Mouse (Mus musculus) heart, embryonic 12.5 days (tissue): Measurements from ENCODE around the gene Serbp1. TPM values are rescaled to one million over a fixed set of nuclear protein-coding genes. Genes with fewer than 3 reads are reported as not detected.
A peak's percentile ranks its signal among the peaks of the same experiment; 100 is the strongest.

Experiments used
- ATAC-seq: fragments of 200-750 bp; cut with Nextera tagmentation; 2 replicates; pipeline ENCODE4 v1.8.0; 2017; ENCODE audit warnings: moderate TSS enrichment, moderate library complexity; ENCODE audit not compliant: insufficient number of reproducible peaks, low FRiP score
- H3K27ac ChIP-seq: fragments of 300-500 bp; sonication (generic); 2 replicates; pipeline ENCODE4 v1.5.1; 2016; ENCODE audit warnings: mild to moderate bottlenecking, moderate library complexity; ENCODE audit not compliant: poor library complexity, severe bottlenecking
- H3K27me3 ChIP-seq: fragments of 300-500 bp; sonication (generic); replicated peaks from 2 replicates; pipeline ENCODE4 v1.6.1; 2016; ENCODE audit warnings: mild to moderate bottlenecking, moderate library complexity
- H3K36me3 ChIP-seq: fragments of 300-500 bp; sonication (generic); 2 replicates; pipeline ENCODE4 v1.6.1; 2016; ENCODE audit warnings: mild to moderate bottlenecking, moderate library complexity
- H3K4me1 ChIP-seq: fragments of 300-500 bp; sonication (generic); replicated peaks from 2 replicates; pipeline ENCODE4 v1.6.1; 2016; ENCODE audit warnings: mild to moderate bottlenecking
- H3K4me2 ChIP-seq: fragments of 300-500 bp; sonication (generic); 2 replicates; pipeline ENCODE4 v1.6.1; 2016; ENCODE audit warnings: mild to moderate bottlenecking, moderate library complexity
- H3K4me3 ChIP-seq: fragments of 300-500 bp; sonication (generic); 2 replicates; pipeline ENCODE4 v1.5.1; 2016; ENCODE audit warnings: mild to moderate bottlenecking
- H3K9ac ChIP-seq: fragments of 300-500 bp; sonication (generic); 2 replicates; pipeline ENCODE4 v1.6.1; 2016; ENCODE audit warnings: mild to moderate bottlenecking, moderate library complexity
- H3K9me3 ChIP-seq: fragments of 300-500 bp; sonication (generic); replicated peaks from 2 replicates; pipeline ENCODE4 v1.6.1; 2016; ENCODE audit warnings: mild to moderate bottlenecking, moderate library complexity
- WGBS: fragments of 180-500 bp; shearing (Covaris S2); methylation state at CpG from one replicate; pipeline ENCODE4 v1.1.7; 2016; 5-methylcytosine and 5-hydroxymethylcytosine counted together
- polyA plus RNA-seq: library from polyadenylated mRNA; unstranded; fragments of >200 nt; fragmentation: Nextera tagmentation; extraction: Ambion mirVana; gene quantifications from 2 replicates; pipeline ENCODE4 v1.2.1, GENCODE M21; 2016

Serbp1 gene
- polyA plus RNA-seq, 1 experiment from 2014 or later = 405 TPM

DNA sequence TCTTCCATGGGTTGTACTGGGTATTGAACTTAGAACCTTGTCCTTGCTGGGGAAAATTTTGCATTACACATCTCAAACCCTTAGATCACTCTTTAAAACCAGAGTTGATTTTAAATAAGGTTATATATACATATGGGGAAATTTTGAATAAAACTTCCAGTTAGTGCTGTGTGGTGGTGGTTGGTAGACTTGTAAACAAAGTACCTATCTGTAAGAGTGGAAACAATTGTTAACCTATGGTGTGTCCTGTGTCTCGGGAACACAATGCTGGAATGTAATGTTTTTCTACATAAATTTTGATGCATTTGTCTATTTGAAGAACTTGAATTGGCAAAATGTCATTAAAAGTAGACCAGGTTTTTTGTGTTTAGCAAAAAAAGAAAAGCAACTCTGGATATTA is 31.0 kb downstream of the Serbp1 start:
- H3K4me1 ChIP-seq = no peaks in the 10 kb centered on the region; the same call in 1 of the 2 replicates
- H3K4me3 ChIP-seq = peak overlapping the region; percentile 39
- H3K27me3 ChIP-seq = no peaks in the 10 kb centered on the region
- peaks cover 16% of the 10 kb centered on the region for H3K36me3 ChIP-seq
- no peaks in the 10 kb centered on the region for H3K9me3 ChIP-seq
- no peak overlapping the region for H3K27ac ChIP-seq
- no peak overlapping the region for H3K9ac ChIP-seq
- peak overlapping the region; percentile 70; the same call in 1 of the 2 replicates for H3K4me2 ChIP-seq
- WGBS = 11% methylated on average over 1 of the region's 1 CpGs
- no peak for ATAC-seq

DNA sequence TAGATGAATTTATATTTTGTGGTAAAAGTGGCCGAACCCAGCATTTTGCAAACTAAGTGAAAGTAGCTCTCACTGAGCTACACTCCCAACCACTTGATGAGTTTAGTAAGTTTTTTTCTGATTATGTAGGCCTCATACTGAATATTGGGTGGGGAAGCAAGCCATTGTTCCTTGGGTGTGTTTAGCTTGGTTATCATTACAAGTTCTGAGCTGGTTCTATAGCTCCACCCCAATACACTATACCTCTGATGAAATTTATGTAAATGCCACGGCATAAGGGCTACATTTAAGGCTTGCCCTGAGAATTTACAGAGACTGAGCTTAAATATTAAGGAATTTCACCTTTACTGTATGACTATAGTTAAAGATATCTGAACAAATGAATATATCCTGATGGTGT is 31.5 kb downstream of the Serbp1 start:
- H3K9ac ChIP-seq = no peak overlapping the region

DNA sequence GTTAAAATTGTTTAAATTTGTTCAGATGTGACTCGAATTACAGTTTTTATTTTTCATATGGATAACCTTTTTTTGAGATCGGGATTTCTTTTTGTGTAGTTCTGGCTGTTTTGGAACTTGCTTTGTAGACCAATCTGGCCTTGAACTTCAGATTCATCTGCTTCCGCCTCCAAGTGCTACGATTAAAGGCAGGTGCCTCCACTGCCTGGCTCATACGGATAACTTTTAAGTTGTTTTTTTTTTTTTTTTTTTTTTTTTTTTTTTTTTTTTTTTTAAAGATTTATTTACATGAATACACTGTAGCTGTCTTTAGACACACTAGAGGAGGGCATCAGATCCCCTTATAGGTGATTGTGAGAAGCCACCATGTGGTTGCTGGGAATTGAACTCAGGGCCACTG is 40.0 kb downstream of the Serbp1 start:
- no peaks in the 10 kb centered on the region for H3K27me3 ChIP-seq
- no peak overlapping the region for H3K4me2 ChIP-seq
- H3K36me3 ChIP-seq = peaks cover 51% of the 10 kb centered on the region
- no peak overlapping the region for H3K4me3 ChIP-seq
- no peak for ATAC-seq
- no peak overlapping the region for H3K27ac ChIP-seq
- H3K9ac ChIP-seq = no peak overlapping the region
- H3K9me3 ChIP-seq = no peaks in the 10 kb centered on the region
- 86% methylated on average over 5 of the region's 5 CpGs for WGBS
- no peaks in the 10 kb centered on the region; the same call in none of the 2 replicates for H3K4me1 ChIP-seq

More for the DNA sequence above, 31.5 kb downstream of the Serbp1 start:
- Histone ChIP-seq H3K36me3 (peaks cover 19% of the 10 kb centered on the region), H3K4me2 (peak overlapping the region; percentile 70), H3K4me1 (no peaks in the 10 kb centered on the region; the same call in 1 of the 2 replicates), H3K27ac (no peak overlapping the region), H3K4me3 (peak overlapping the region; percentile 39), H3K9me3 (no peaks in the 10 kb centered on the region), H3K27me3 (no peaks in the 10 kb centered on the region)
- 34% methylated on average over 2 of the region's 2 CpGs for WGBS
- ATAC-seq = no peak

DNA sequence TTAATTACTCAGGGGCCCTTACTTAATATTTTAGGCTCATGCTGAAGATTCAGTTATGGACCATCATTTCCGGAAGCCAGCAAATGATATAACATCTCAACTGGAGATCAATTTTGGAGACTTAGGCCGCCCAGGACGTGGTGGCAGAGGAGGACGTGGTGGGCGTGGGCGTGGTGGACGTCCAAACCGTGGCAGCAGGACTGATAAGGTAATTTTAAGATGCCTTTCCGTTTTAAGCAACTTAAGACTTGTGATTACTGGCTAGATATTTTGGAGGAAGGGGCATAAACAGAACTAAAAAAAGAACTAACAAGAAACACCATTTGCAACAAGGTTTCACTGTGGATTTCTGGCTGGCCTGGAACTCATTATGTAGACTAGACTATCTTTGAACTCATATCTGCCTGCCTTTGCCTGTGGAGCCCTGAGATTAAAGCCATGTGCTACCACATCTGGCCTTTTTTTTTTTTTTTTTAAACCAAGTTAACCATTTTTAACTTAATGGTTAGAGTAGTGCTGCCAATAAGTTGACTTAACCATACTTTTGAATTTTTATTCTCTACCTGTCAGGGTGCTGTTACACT is 43.7 kb downstream of the Serbp1 start:
- ATAC-seq = no peak
- Histone ChIP-seq H3K4me1 (no peaks in the 10 kb centered on the region; the same call in 1 of the 2 replicates), H3K9me3 (no peaks in the 10 kb centered on the region), H3K27ac (no peak overlapping the region), H3K36me3 (peaks cover 40% of the 10 kb centered on the region), H3K4me3 (no peak overlapping the region), H3K27me3 (no peaks in the 10 kb centered on the region), H3K9ac (no peak overlapping the region), H3K4me2 (no peak overlapping the region)
- 50% methylated on average over 9 of the region's 9 CpGs for WGBS

GRCm38 (mm10) chr6:67282897-67283296 is 44.9 kb downstream of the Serbp1 start:
- H3K4me2 ChIP-seq = no peak overlapping the region
- H3K9me3 ChIP-seq = no peaks in the 10 kb centered on the region
- H3K36me3 ChIP-seq = peaks cover 32% of the 10 kb centered on the region
- no peak overlapping the region for H3K4me3 ChIP-seq
- no peaks in the 10 kb centered on the region; the same call in 1 of the 2 replicates for H3K4me1 ChIP-seq
- 35% methylated on average over 1 of the region's 1 CpGs for WGBS
- no peak overlapping the region for H3K27ac ChIP-seq
- ATAC-seq = no peak
- no peak overlapping the region for H3K9ac ChIP-seq
- H3K27me3 ChIP-seq = no peaks in the 10 kb centered on the region

- Histone ChIP-seq H3K9ac (no peak overlapping the region), H3K27me3 (no peaks in the 10 kb centered on the region), H3K27ac (no peak overlapping the region), H3K36me3 (peaks cover 17% of the 10 kb centered on the region), H3K4me1 (no peaks in the 10 kb centered on the region), H3K4me2 (no peak overlapping the region), H3K9me3 (no peaks in the 10 kb centered on the region), H3K4me3 (no peak overlapping the region)
- 67% methylated on average over 5 of the region's 5 CpGs for WGBS
- no peak for ATAC-seq
Measured at GRCm38 (mm10) chr6:67292042-67292623, 54.2 kb downstream of the Serbp1 start.

GRCm38 (mm10) chr6:67296126-67296525 is 58.1 kb downstream of the Serbp1 start:
- no peaks in the 10 kb centered on the region for H3K27me3 ChIP-seq
- no peak overlapping the region for H3K27ac ChIP-seq
- 59% methylated on average over 5 of the region's 5 CpGs for WGBS
- H3K9ac ChIP-seq = no peak overlapping the region
- H3K4me3 ChIP-seq = no peak overlapping the region
- H3K4me2 ChIP-seq = no peak overlapping the region
- no peak for ATAC-seq
- H3K4me1 ChIP-seq = peaks cover 16% of the 10 kb centered on the region
- no peaks in the 10 kb centered on the region for H3K9me3 ChIP-seq
- peaks cover 5% of the 10 kb centered on the region; the same call in 1 of the 2 replicates for H3K36me3 ChIP-seq

DNA sequence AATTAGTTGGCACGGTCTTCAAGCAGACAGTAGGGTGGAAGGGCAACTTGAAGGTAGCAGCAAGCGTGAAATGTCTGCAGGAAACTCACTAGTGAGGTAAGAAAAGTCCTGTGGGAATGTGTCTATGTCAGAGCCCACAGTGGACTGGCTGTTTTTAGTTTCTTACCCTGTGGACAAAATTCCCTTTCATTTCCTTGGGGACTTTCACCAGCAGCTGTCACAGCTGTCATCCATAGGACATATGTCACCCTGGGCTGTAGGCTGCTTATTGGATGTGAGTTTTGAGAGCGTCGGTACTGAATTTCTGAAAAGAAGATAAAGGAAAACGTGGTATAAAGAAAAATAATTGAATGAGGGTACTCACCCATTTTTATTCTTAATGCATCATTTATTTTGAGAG is 60.8 kb downstream of the Serbp1 start:
- no peak overlapping the region for H3K4me2 ChIP-seq
- H3K9ac ChIP-seq = no peak overlapping the region
- no peaks in the 10 kb centered on the region for H3K36me3 ChIP-seq
- H3K27ac ChIP-seq = no peak overlapping the region
- H3K4me3 ChIP-seq = no peak overlapping the region
- H3K9me3 ChIP-seq = no peaks in the 10 kb centered on the region
- WGBS = 82% methylated on average over 5 of the region's 5 CpGs
- no peaks in the 10 kb centered on the region for H3K27me3 ChIP-seq
- ATAC-seq = no peak
- H3K4me1 ChIP-seq = peaks cover 21% of the 10 kb centered on the region

GRCm38 (mm10) chr6:67300300-67300699 is 62.3 kb downstream of the Serbp1 start:
- Histone ChIP-seq H3K9me3 (no peaks in the 10 kb centered on the region), H3K27me3 (no peaks in the 10 kb centered on the region), H3K4me3 (no peak overlapping the region), H3K4me2 (no peak overlapping the region), H3K9ac (no peak overlapping the region), H3K27ac (no peak overlapping the region), H3K4me1 (peaks cover 21% of the 10 kb centered on the region), H3K36me3 (no peaks in the 10 kb centered on the region)
- 61% methylated on average over 4 of the region's 4 CpGs for WGBS
- ATAC-seq = no peak

- H3K4me3 ChIP-seq = no peak overlapping the region
- no peak overlapping the region for H3K4me2 ChIP-seq
- H3K9me3 ChIP-seq = no peaks in the 10 kb centered on the region
- peaks cover 21% of the 10 kb centered on the region for H3K4me1 ChIP-seq
- 40% methylated on average over 6 of the region's 6 CpGs for WGBS
- H3K36me3 ChIP-seq = no peaks in the 10 kb centered on the region
- no peak overlapping the region for H3K27ac ChIP-seq
- ATAC-seq = no peak
- no peak overlapping the region for H3K9ac ChIP-seq
- H3K27me3 ChIP-seq = no peaks in the 10 kb centered on the region
Measured at GRCm38 (mm10) chr6:67300710-67301163, 62.8 kb downstream of the Serbp1 start.

- Histone ChIP-seq H3K27me3 (no peaks in the 10 kb centered on the region), H3K4me2 (no peak overlapping the region), H3K4me1 (peaks cover 21% of the 10 kb centered on the region), H3K4me3 (no peak overlapping the region), H3K9me3 (no peaks in the 10 kb centered on the region), H3K27ac (no peak overlapping the region), H3K36me3 (no peaks in the 10 kb centered on the region), H3K9ac (no peak overlapping the region)
- no peak for ATAC-seq
- WGBS = 78% methylated on average over 3 of the region's 3 CpGs
Measured at GRCm38 (mm10) chr6:67301230-67301629, 63.3 kb downstream of the Serbp1 start.
